Mouse (Mus musculus) layer of hippocampus, adult 18-20 months (tissue): ENCODE measurements around the gene Iqsec3. TPM values are rescaled to one million over a fixed set of nuclear protein-coding genes. Genes with fewer than 3 reads are reported as not detected.

Source experiments
- DNase-seq, 2 experiments: peaks; one replicate each; pipeline ENCODE4 v3.0.0; 2022; ENCODE audit warnings: low spot score in 2 of 2
- total RNA-seq, 2 experiments: library from RNA; stranded (reverse); gene quantifications; 2 replicates each; pipeline ENCODE4 v1.2.3; 2021

Gene Iqsec3
- total RNA-seq, 2 experiments from 2014 or later, result 132 to 138 TPM

GRCm38 (mm10) chr6:121367099-121367498 is 106.4 kb downstream of the Iqsec3 start:
- no peak for DNase-seq

GRCm38 (mm10) chr6:121366537-121366936 is 106.9 kb downstream of the Iqsec3 start:
- peak in 1 of 2 experiments; percentile 26 for DNase-seq

- DNase-seq, result no peak
Observed at GRCm38 (mm10) chr6:121363956-121364355, 109.5 kb downstream of the Iqsec3 start.

- no peak for DNase-seq
Observed at GRCm38 (mm10) chr6:121363061-121363460, 110.4 kb downstream of the Iqsec3 start.

- no peak for DNase-seq
Observed at GRCm38 (mm10) chr6:121357232-121357631, 116.2 kb downstream of the Iqsec3 start.

GRCm38 (mm10) chr6:121356041-121356440 is 117.4 kb downstream of the Iqsec3 start:
- no peak for DNase-seq

- DNase-seq, result no peak
Observed at GRCm38 (mm10) chr6:121352276-121352675, 121.2 kb downstream of the Iqsec3 start.

GRCm38 (mm10) chr6:121346428-121346827 is 127.0 kb downstream of the Iqsec3 start:
- DNase-seq, result no peak

- no peak for DNase-seq
Observed at GRCm38 (mm10) chr6:121344329-121344728, 129.1 kb downstream of the Iqsec3 start.

- DNase-seq, result no peak
Observed at GRCm38 (mm10) chr6:121343771-121344123, 129.7 kb downstream of the Iqsec3 start.

- no peak for DNase-seq
Observed at GRCm38 (mm10) chr6:121343026-121343770, 130.3 kb downstream of the Iqsec3 start, which contains the start of gene Slc6a12. Slc6a12 (plus strand) TSS chr6:121343076.

- DNase-seq, result no peak
Observed at GRCm38 (mm10) chr6:121341650-121342049, 131.8 kb downstream of the Iqsec3 start.

- no peak for DNase-seq
Observed at GRCm38 (mm10) chr6:121338519-121338896, 135.0 kb downstream of the Iqsec3 start.

- peak; percentile 72 to 93 for DNase-seq
Observed at GRCm38 (mm10) chr6:121337770-121338518, 135.5 kb downstream of the Iqsec3 start.

GRCm38 (mm10) chr6:121337229-121337628 is 136.2 kb downstream of the Iqsec3 start:
- DNase-seq, result no peak

- no peak for DNase-seq
Observed at GRCm38 (mm10) chr6:121336558-121336957, 136.9 kb downstream of the Iqsec3 start.

- DNase-seq, result no peak
Observed at GRCm38 (mm10) chr6:121335841-121336240, 137.6 kb downstream of the Iqsec3 start.

GRCm38 (mm10) chr6:121329848-121330508 is 143.5 kb downstream of the Iqsec3 start:
- DNase-seq, result no peak

- DNase-seq, result peak in 1 of 2 experiments; percentile 27
Observed at GRCm38 (mm10) chr6:121328417-121328884, 145.0 kb downstream of the Iqsec3 start.

- no peak for DNase-seq
Observed at GRCm38 (mm10) chr6:121326486-121327069, 146.9 kb downstream of the Iqsec3 start.

- DNase-seq, result no peak
Observed at GRCm38 (mm10) chr6:121325740-121326139, 147.7 kb downstream of the Iqsec3 start.
